Mouse (Mus musculus) hindbrain, embryonic 16.5 days (tissue): ENCODE measurements around the gene Clgn. TPM values are rescaled to one million over a fixed set of nuclear protein-coding genes. Genes with fewer than 3 reads are reported as not detected.
"Not testable (repeated sequence)": the region's sequence is repeated elsewhere in the genome, so short reads cannot be mapped to it uniquely, and the experiment has no call there.

Source experiments
- ATAC-seq: fragments of 200-750 bp; cut with Nextera tagmentation; 2 replicates; pipeline ENCODE4 v1.8.0; 2017; ENCODE audit warnings: moderate TSS enrichment, moderate library complexity
- H3K27ac ChIP-seq: fragments of 300-500 bp; sonication (generic); 2 replicates; pipeline ENCODE4 v1.5.1; 2014; ENCODE audit warnings: low read depth, mild to moderate bottlenecking, control low read depth, low read length, moderate library complexity
- H3K27me3 ChIP-seq: fragments of 300-500 bp; sonication (generic); replicated peaks from 2 replicates; pipeline ENCODE4 v1.6.1; 2014; ENCODE audit warnings: low read length; ENCODE audit not compliant: control insufficient read depth, insufficient read depth
- H3K36me3 ChIP-seq: fragments of 300-500 bp; sonication (generic); 2 replicates; pipeline ENCODE4 v1.6.1; 2014; ENCODE audit warnings: mild to moderate bottlenecking, low read length, moderate library complexity, mixed read lengths; ENCODE audit not compliant: control insufficient read depth, insufficient read depth
- H3K4me1 ChIP-seq: fragments of 300-500 bp; sonication (generic); 2 replicates; pipeline ENCODE4 v1.6.1; 2014; ENCODE audit warnings: low read depth, low read length; ENCODE audit not compliant: control insufficient read depth, insufficient read depth
- H3K4me2 ChIP-seq: fragments of 300-500 bp; sonication (generic); 2 replicates; pipeline ENCODE4 v1.6.1; 2014; ENCODE audit warnings: mild to moderate bottlenecking, low read length, control low read depth, moderate library complexity
- H3K4me3 ChIP-seq: fragments of 300-500 bp; sonication (generic); 2 replicates; pipeline ENCODE4 v1.5.1; 2014; ENCODE audit warnings: mild to moderate bottlenecking, low read length, control low read depth, moderate library complexity
- H3K9ac ChIP-seq: fragments of 300-500 bp; sonication (generic); 2 replicates; pipeline ENCODE4 v1.6.1; 2014; ENCODE audit warnings: low read depth, mild to moderate bottlenecking, control low read depth, low read length, moderate library complexity
- H3K9me3 ChIP-seq: fragments of 300-500 bp; sonication (generic); 2 replicates; pipeline ENCODE4 v1.6.1; 2014; ENCODE audit warnings: mild to moderate bottlenecking, low read length, moderate library complexity; ENCODE audit not compliant: control insufficient read depth
- WGBS: fragments of 180-500 bp; shearing (Covaris S2); extraction: QIAGEN DNeasy Blood & Tissue Kit; methylation state at CpG from one replicate; pipeline ENCODE4 v1.1.7; 2014; 5-methylcytosine and 5-hydroxymethylcytosine counted together
- polyA plus RNA-seq: library from polyadenylated mRNA; unstranded; fragments of >200 nt; fragmentation: Nextera tagmentation; extraction: Ambion mirVana; gene quantifications from 2 replicates; pipeline ENCODE4 v1.2.1, GENCODE M21; 2015

The Clgn gene
- polyA plus RNA-seq, 1 experiment from 2014 or later, result 17.0 TPM

GRCm38 (mm10) chr8:83416878-83417277 is 27.2 kb downstream of the Clgn start:
- H3K27me3 ChIP-seq, result no peaks in the 10 kb centered on the region
- H3K4me1 ChIP-seq, result no peaks in the 10 kb centered on the region
- 97% methylated on average over 15 of the region's 15 CpGs for WGBS
- H3K9ac ChIP-seq, result no peak overlapping the region
- no peaks in the 10 kb centered on the region for H3K36me3 ChIP-seq
- H3K27ac ChIP-seq, result no peak overlapping the region
- H3K9me3 ChIP-seq, result no peaks in the 10 kb centered on the region
- no peak for ATAC-seq
- H3K4me2 ChIP-seq, result no peak overlapping the region
- H3K4me3 ChIP-seq, result no peak overlapping the region

- WGBS, result 87% methylated on average over 6 of the region's 6 CpGs
- Histone ChIP-seq H3K27me3 (no peaks in the 10 kb centered on the region), H3K27ac (no peak overlapping the region), H3K36me3 (no peaks in the 10 kb centered on the region), H3K9me3 (no peaks in the 10 kb centered on the region), H3K4me2 (no peak overlapping the region), H3K4me3 (no peak overlapping the region), H3K9ac (no peak overlapping the region), H3K4me1 (no peaks in the 10 kb centered on the region)
- no peak for ATAC-seq
Observed at GRCm38 (mm10) chr8:83417970-83418369, 28.3 kb downstream of the Clgn start.

- no peak overlapping the region for H3K4me2 ChIP-seq
- H3K9ac ChIP-seq, result no peak overlapping the region
- H3K9me3 ChIP-seq, result no peaks in the 10 kb centered on the region
- no peak overlapping the region for H3K4me3 ChIP-seq
- no peak for ATAC-seq
- 92% methylated on average over 11 of the region's 11 CpGs for WGBS
- H3K27me3 ChIP-seq, result no peaks in the 10 kb centered on the region
- H3K36me3 ChIP-seq, result no peaks in the 10 kb centered on the region
- no peaks in the 10 kb centered on the region for H3K4me1 ChIP-seq
- no peak overlapping the region for H3K27ac ChIP-seq
Observed at GRCm38 (mm10) chr8:83418805-83419516, 29.3 kb downstream of the Clgn start.

- no peak overlapping the region for H3K4me2 ChIP-seq
- 100% methylated on average over 1 of the region's 1 CpGs for WGBS
- no peaks in the 10 kb centered on the region; the same call in 1 of the 2 replicates for H3K36me3 ChIP-seq
- H3K9me3 ChIP-seq, result no peaks in the 10 kb centered on the region
- no peak for ATAC-seq
- no peak overlapping the region for H3K9ac ChIP-seq
- H3K4me3 ChIP-seq, result no peak overlapping the region
- H3K27me3 ChIP-seq, result no peaks in the 10 kb centered on the region
- H3K27ac ChIP-seq, result no peak overlapping the region
- no peaks in the 10 kb centered on the region for H3K4me1 ChIP-seq
Observed at GRCm38 (mm10) chr8:83421354-83421753, 31.7 kb downstream of the Clgn start.

GRCm38 (mm10) chr8:83423032-83423825 is 33.6 kb downstream of the Clgn start:
- no peak for ATAC-seq
- no peak overlapping the region for H3K4me2 ChIP-seq
- no peaks in the 10 kb centered on the region for H3K4me1 ChIP-seq
- no peak overlapping the region for H3K27ac ChIP-seq
- H3K9ac ChIP-seq, result no peak overlapping the region
- WGBS, result 68% methylated on average over 13 of the region's 13 CpGs
- no peaks in the 10 kb centered on the region for H3K9me3 ChIP-seq
- no peaks in the 10 kb centered on the region; the same call in 1 of the 2 replicates for H3K36me3 ChIP-seq
- no peaks in the 10 kb centered on the region for H3K27me3 ChIP-seq
- H3K4me3 ChIP-seq, result no peak overlapping the region

GRCm38 (mm10) chr8:83425202-83425601 is 35.5 kb downstream of the Clgn start:
- Histone ChIP-seq H3K4me3 (no peak overlapping the region), H3K27ac (no peak overlapping the region), H3K9me3 (no peaks in the 10 kb centered on the region), H3K4me2 (no peak overlapping the region), H3K36me3 (no peaks in the 10 kb centered on the region; the same call in 1 of the 2 replicates), H3K27me3 (no peaks in the 10 kb centered on the region), H3K9ac (no peak overlapping the region), H3K4me1 (no peaks in the 10 kb centered on the region)
- 92% methylated on average over 6 of the region's 6 CpGs for WGBS
- ATAC-seq, result no peak

GRCm38 (mm10) chr8:83426104-83426759 is 36.6 kb downstream of the Clgn start:
- no peaks in the 10 kb centered on the region for H3K27me3 ChIP-seq
- no peak overlapping the region for H3K27ac ChIP-seq
- ATAC-seq, result no peak
- H3K4me1 ChIP-seq, result no peaks in the 10 kb centered on the region
- no peak overlapping the region for H3K4me3 ChIP-seq
- no peaks in the 10 kb centered on the region for H3K9me3 ChIP-seq
- 77% methylated on average over 11 of the region's 11 CpGs for WGBS
- no peak overlapping the region for H3K9ac ChIP-seq
- H3K36me3 ChIP-seq, result no peaks in the 10 kb centered on the region; the same call in 1 of the 2 replicates
- no peak overlapping the region for H3K4me2 ChIP-seq

- no peaks in the 10 kb centered on the region for H3K27me3 ChIP-seq
- WGBS, result 83% methylated on average over 7 of the region's 7 CpGs
- no peak overlapping the region for H3K27ac ChIP-seq
- no peaks in the 10 kb centered on the region; the same call in 1 of the 2 replicates for H3K36me3 ChIP-seq
- ATAC-seq, result no peak
- no peaks in the 10 kb centered on the region for H3K9me3 ChIP-seq
- H3K4me2 ChIP-seq, result no peak overlapping the region
- no peaks in the 10 kb centered on the region for H3K4me1 ChIP-seq
- no peak overlapping the region for H3K9ac ChIP-seq
- no peak overlapping the region for H3K4me3 ChIP-seq
Observed at GRCm38 (mm10) chr8:83426949-83427348, 37.3 kb downstream of the Clgn start.

- H3K9me3 ChIP-seq, H3K4me1 ChIP-seq, H3K36me3 ChIP-seq, H3K27ac ChIP-seq, H3K9ac ChIP-seq, H3K27me3 ChIP-seq, H3K4me3 ChIP-seq, ATAC-seq, H3K4me2 ChIP-seq: not testable (repeated sequence)
- 87% methylated on average over 3 of the region's 3 CpGs for WGBS
Observed at GRCm38 (mm10) chr8:83428621-83429020, 39.0 kb downstream of the Clgn start.
